Mouse (Mus musculus): Measurements from ENCODE around the gene Vmn1r8.
"Not testable (repeated sequence)": the region's sequence is repeated elsewhere in the genome, so short reads cannot be mapped to it uniquely, and the experiment has no call there.

Vmn1r8 gene

DNA sequence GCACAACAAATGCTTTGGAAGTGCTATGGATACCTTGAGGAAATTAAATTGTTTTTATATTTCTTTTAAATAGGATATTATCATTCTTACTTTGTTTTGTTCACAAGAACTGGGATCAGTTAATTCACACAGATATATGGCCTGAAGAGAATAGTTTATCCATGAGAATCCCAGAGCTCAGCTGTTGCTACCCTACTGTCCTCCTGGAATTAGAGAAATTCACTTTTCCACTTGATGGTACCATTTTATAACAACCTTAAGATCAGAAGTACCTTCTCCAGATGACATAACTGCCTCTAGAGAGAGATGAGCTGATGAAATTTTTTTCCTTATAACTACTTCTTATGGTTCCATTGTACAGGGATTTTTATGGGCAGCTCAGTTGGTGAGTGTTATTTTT lies at the start of gene Vmn1r8:
Gene Vmn1r8, plus strand, starts transcription at position 301 of the 400 bp plus-strand sequence.
- no peak for DNase-seq (ENCODE audit: low spot score in 2 of 2)

GRCm38 (mm10) chr6:56996943-56997342 lies 35.1 kb upstream of the Vmn1r8 start, which contains the start of gene Vmn1r6:
Gene Vmn1r6, plus strand, starts transcription at chr6:56997243.
- no peak for DNase-seq (ENCODE audit: low spot score in 2 of 2)

DNA sequence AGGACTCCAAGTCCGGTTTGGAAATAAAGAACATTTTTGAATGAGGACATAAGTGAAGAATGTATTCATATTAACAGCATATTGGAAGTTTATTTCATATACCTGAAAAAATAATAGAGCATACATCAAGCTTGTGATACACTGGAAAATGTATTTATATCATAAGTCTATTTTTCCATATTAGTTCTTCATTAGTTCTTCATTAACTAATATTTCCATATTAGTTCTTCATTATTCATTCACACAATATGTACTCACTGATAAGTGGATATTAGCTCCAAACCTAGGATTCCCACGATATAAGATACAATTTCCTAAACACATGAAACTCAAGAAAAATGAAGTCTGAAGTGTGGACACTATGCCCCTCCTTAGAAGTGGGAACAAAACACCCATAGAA lies 6.9 kb upstream of the Vmn1r8 start, which contains the start of gene Vmn1r7:
Gene Vmn1r7, minus strand, starts transcription at position 101 of the 400 bp plus-strand sequence.
- DNase-seq (ENCODE audit: low spot score in 2 of 2): not testable (repeated sequence)

- DNase-seq (ENCODE audit: low spot score in 2 of 2): no peak
Measured at GRCm38 (mm10) chr6:57034674-57035073, 2.6 kb downstream of the Vmn1r8 start.

DNA sequence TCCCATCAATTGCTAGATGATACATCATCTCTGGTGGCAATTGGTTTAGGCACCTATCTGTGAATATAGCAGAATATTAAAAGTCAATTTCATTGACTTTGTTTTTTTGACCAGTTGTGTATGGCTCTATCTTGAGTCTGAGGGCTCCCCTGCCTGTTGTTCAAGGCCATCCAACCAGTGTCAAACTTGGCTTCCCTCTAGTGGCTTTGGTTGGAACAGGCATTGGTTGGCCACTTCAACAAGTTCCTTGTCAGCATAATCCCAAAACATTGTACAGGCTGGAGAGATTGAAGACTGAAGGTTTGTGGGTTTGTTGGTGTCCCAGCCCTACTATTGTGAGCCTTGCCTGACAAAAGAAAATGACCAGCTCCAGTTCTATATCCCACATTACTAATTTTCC lies 31.6 kb downstream of the Vmn1r8 start:
- no peak for DNase-seq (ENCODE audit: low spot score in 2 of 2)

DNA sequence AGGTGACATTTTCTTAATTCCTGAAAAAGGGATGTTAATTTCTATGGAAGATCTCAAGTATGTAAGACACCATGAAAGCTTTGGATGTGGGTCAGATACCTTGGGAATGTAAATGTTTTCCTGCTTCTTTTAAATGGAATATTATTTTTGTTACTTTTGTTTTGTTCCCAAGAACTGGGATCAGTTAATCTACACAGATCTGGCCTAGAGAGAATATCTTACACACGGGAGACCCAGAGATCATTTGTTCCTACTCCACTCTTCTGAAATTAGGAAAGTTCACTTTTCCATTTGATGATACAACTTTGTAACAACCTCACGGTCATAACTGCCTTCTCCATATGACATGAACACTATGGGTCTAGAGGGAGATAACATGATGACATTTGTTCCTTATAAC lies 34.4 kb downstream of the Vmn1r8 start, which contains the start of gene Vmn1r9:
Gene Vmn1r9, plus strand, starts transcription at position 301 of the 400 bp plus-strand sequence.
- DNase-seq (ENCODE audit: low spot score in 2 of 2): no peak
